Mouse (Mus musculus) hematopoietic multipotent progenitor cell, adult 10-12 weeks (in vitro differentiated cells): Measurements from ENCODE around the gene Olfr1150-ps1. TPM values are rescaled to one million over a fixed set of nuclear protein-coding genes. Genes with fewer than 3 reads are reported as not detected.

Experiments used
- polyA plus RNA-seq: library from polyadenylated mRNA; stranded (reverse); fragments of >175 nt; gene quantifications from 2 replicates; pipeline ENCODE4 v1.2.3, GENCODE M21; 2012; ENCODE audit warnings: low replicate concordance

Gene Olfr1150-ps1
- not detected in 2 replicates for polyA plus RNA-seq

DNA sequence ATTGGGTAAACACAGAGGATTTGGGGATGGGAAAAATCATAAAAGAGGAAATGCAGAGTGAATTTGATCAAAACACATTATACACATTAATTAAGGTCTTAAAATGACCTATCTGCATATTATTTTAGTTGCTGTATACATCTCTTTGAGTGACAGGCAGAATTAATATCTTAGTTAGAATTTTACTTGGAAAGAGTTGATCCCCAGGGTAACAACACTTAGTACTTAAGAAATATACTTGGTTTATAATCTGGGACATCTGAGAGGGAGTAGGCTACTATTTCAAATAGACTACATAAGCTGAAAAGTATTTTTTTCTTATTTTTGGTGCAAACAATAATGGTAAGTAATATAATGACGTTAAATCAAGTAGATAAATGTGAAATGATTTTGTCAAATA is at the start of gene Olfr1150-ps1:
Olfr1150-ps1 (plus strand) TSS at position 301 of the 400 bp plus-strand sequence.

DNA sequence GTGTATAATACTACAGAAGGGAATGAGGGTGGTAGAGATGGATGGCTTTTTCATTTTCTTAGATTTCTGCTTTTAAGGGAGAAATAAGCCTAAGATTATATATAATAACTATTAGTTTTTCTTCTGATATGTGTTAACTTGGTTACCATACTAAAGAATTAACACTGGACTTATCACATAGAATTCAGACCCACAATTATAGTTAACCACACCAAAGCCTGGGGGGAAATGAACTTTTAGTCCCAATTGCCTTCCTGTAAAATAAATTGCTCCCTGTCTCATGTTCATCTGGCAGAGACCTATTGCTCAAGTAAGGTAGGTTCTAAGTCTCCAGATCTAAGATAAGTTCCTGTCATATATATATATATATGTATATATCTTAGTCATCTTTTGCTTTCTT is 43.5 kb upstream of the Olfr1150-ps1 start, which contains the start of gene Olfr1143:
Olfr1143 (plus strand) TSS at position 301 of the 400 bp plus-strand sequence.

DNA sequence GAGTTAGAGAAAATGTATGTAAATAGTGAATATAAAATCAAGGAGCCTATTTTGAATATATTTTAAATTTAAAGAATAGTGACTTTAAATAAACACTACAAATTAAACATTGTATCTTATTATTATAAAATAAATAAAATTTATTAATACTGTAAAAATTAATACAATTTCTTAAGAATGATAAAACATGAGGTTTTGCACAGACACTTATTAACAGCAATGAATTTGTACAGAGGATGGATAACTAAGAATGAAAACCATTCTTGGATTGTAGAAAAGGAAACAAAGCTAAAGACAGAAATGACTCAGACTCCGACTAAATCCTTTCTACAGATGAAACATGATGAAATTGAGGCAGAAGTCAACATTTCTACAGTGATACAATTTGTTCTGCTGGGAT is 34.3 kb upstream of the Olfr1150-ps1 start, which contains the start of gene Olfr1145:
Olfr1145 (plus strand) TSS at position 301 of the 400 bp plus-strand sequence.

DNA sequence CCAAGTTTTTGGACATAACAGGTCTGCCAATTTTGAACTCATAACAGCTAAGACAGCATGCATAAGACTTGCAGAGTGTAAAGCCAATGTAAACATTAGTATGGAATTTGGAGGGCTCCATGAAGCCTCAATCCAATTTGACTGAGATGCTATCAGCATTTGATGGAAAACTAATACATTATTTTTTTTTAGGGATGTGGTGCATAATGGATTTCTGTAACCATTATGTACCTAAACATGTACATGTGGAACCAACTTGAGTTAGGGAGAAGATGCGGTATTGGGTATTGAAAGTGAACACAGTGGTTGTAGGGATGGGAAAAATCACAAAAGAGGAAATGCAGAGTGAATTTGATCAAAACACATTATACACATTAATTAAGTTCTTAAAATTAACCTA is 13.6 kb upstream of the Olfr1150-ps1 start, which contains the start of gene Olfr1148:
Olfr1148 (plus strand) TSS at position 301 of the 400 bp plus-strand sequence.

DNA sequence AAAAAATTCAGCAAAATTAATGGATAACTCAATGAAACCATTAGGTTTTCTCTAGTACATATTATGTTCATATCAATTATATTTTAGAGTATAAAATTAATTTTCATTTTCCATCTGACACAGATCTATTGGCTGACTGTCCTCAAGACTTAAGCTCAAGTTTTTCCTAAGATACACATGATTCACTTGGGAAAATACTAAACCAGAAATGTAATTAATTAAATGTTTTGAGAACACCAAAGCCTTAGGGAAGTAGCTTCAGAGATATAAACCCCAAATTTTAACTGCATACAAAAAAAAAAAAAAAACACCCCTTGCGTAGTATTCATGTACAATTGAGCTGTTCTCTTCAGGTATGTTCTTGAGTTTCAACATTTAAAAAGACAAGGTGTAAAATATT is 11.8 kb downstream of the Olfr1150-ps1 start, which contains the start of gene Olfr1151:
Olfr1151 (plus strand) TSS at position 301 of the 400 bp plus-strand sequence.

DNA sequence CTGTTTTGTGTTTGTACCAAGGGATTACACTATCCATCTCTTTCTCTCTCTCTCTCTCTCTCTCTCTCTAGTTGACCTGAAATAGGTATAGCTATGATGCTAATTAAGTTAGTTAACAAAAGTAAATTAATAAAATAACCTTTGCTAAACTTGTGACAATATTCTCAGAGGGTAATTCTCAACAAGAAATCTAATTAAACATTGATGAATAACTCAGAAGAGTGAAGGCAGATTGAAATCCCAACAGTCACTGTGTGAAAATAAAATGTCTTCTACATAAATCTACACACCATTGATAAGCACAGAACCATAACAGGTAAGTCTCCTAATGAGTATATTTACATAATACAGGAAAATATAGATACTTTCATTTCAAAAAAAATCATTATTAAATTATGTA is 22.4 kb downstream of the Olfr1150-ps1 start, which contains the start of gene Olfr1152:
Olfr1152 (plus strand) TSS at position 301 of the 400 bp plus-strand sequence.

DNA sequence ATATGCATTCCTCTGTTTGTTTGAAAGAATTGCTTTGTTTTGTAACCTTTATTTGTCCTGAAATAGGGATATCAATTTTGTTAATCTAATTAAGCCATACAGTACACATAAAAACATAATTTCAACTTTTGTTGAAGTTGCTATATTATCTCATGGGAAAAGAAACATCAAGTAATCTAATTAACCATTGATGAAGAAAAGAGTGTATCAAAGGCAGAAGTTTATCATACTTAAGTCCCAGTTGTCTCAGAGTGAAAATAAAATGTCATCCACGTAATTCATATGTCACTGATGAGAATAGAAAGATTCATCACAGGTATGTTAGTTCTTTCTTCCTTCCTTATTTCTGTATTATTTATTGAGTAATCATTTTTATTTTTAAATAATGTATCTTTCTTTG is 50.9 kb downstream of the Olfr1150-ps1 start, which contains the start of gene Olfr1153:
Olfr1153 (plus strand) TSS at position 301 of the 400 bp plus-strand sequence.

Other genes with a start within 250 kb of the Olfr1150-ps1 start
- not detected in 2 replicates for gene Olfr1130, start 237.8 kb upstream of the Olfr1150-ps1 start, polyA plus RNA-seq
- not detected in 2 replicates for gene Olfr1131, start 216.9 kb upstream of the Olfr1150-ps1 start, polyA plus RNA-seq
- gene Olfr1132, start 206.5 kb upstream of the Olfr1150-ps1 start, polyA plus RNA-seq, result not detected in 2 replicates
- not detected in 2 replicates for gene Olfr1133, start 196.6 kb upstream of the Olfr1150-ps1 start, polyA plus RNA-seq
- not detected in 2 replicates for gene Olfr1134, start 185.5 kb upstream of the Olfr1150-ps1 start, polyA plus RNA-seq
- not detected in 2 replicates for gene Olfr1135, start 170.3 kb upstream of the Olfr1150-ps1 start, polyA plus RNA-seq
- not detected in 2 replicates for gene Olfr1136, start 150.0 kb upstream of the Olfr1150-ps1 start, polyA plus RNA-seq
- gene Olfr1137, start 130.8 kb upstream of the Olfr1150-ps1 start, polyA plus RNA-seq, result not detected in 2 replicates
- gene Olfr1138, start 104.0 kb upstream of the Olfr1150-ps1 start, polyA plus RNA-seq, result not detected in 2 replicates
- gene Olfr1140, start 100.2 kb upstream of the Olfr1150-ps1 start, polyA plus RNA-seq, result not detected in 2 replicates
- gene Olfr1141, start 90.0 kb upstream of the Olfr1150-ps1 start, polyA plus RNA-seq, result not detected in 2 replicates
- gene Olfr152, start 64.5 kb upstream of the Olfr1150-ps1 start, polyA plus RNA-seq, result not detected in 2 replicates
- gene Olfr1143, start 43.4 kb upstream of the Olfr1150-ps1 start, polyA plus RNA-seq, result not detected in 2 replicates
- not detected in 2 replicates for gene Olfr1145, start 34.2 kb upstream of the Olfr1150-ps1 start, polyA plus RNA-seq
- not detected in 2 replicates for gene Olfr1148, start 13.5 kb upstream of the Olfr1150-ps1 start, polyA plus RNA-seq
- gene Olfr1151, start 11.9 kb downstream of the Olfr1150-ps1 start, polyA plus RNA-seq, result not detected in 2 replicates
- gene Olfr1152, start 22.5 kb downstream of the Olfr1150-ps1 start, polyA plus RNA-seq, result not detected in 2 replicates
- 0.12 TPM in 1 of 2 replicates, not detected in the other for gene Olfr1153, start 51.0 kb downstream of the Olfr1150-ps1 start, polyA plus RNA-seq
- not detected in 2 replicates for gene Olfr1154, start 61.2 kb downstream of the Olfr1150-ps1 start, polyA plus RNA-seq
- not detected in 2 replicates for gene Olfr1155, start 101.1 kb downstream of the Olfr1150-ps1 start, polyA plus RNA-seq
- not detected in 2 replicates for gene Olfr1156, start 109.1 kb downstream of the Olfr1150-ps1 start, polyA plus RNA-seq
- not detected in 2 replicates for gene Olfr1157, start 124.3 kb downstream of the Olfr1150-ps1 start, polyA plus RNA-seq
- gene Olfr74, start 130.7 kb downstream of the Olfr1150-ps1 start, polyA plus RNA-seq, result not detected in 2 replicates
- gene Olfr1158, start 146.1 kb downstream of the Olfr1150-ps1 start, polyA plus RNA-seq, result not detected in 2 replicates
- not detected in 2 replicates for gene Olfr1160, start 164.3 kb downstream of the Olfr1150-ps1 start, polyA plus RNA-seq
- gene Olfr1161, start 178.8 kb downstream of the Olfr1150-ps1 start, polyA plus RNA-seq, result not detected in 2 replicates
- gene Olfr73, start 193.7 kb downstream of the Olfr1150-ps1 start, polyA plus RNA-seq, result not detected in 2 replicates
- gene Olfr1162, start 207.1 kb downstream of the Olfr1150-ps1 start, polyA plus RNA-seq, result not detected in 2 replicates
- not detected in 2 replicates for gene Olfr1163, start 227.8 kb downstream of the Olfr1150-ps1 start, polyA plus RNA-seq
- not detected in 2 replicates for gene Olfr1164, start 250.0 kb downstream of the Olfr1150-ps1 start, polyA plus RNA-seq